Mouse (Mus musculus) thymus, adult 2 months (tissue): ENCODE data around the gene Plekha6.

Source experiments
- CTCF ChIP-seq: fragments of 200-500 bp; IDR thresholded peaks from 2 replicates; pipeline ENCODE4 v1.5.1; 2012; ENCODE audit warnings: mild to moderate bottlenecking, control low read depth, low read length, moderate library complexity, borderline replicate concordance; ENCODE audit not compliant: control insufficient read depth, poor library complexity, insufficient read depth; ENCODE audit errors: extremely low read depth
- POLR2A ChIP-seq: fragments of 200-500 bp; IDR thresholded peaks from 2 replicates; pipeline ENCODE4 v1.6.1; 2012; ENCODE audit warnings: mild to moderate bottlenecking, low read length, control low read depth, moderate library complexity; ENCODE audit not compliant: control insufficient read depth, poor library complexity, insufficient read depth; ENCODE audit errors: extremely low read depth

GRCm38 (mm10) chr1:133314364-133314763 lies 150.4 kb downstream of the Plekha6 start:
- TF ChIP-seq POLR2A (no peak), CTCF (peak; percentile 71; the same call in 1 of the 2 replicates)
